Mouse (Mus musculus) cerebellum, adult 9-11 months (tissue): Measurements from ENCODE around the gene Slc25a45.
"Not testable (repeated sequence)": the region's sequence is repeated elsewhere in the genome, so short reads cannot be mapped to it uniquely, and the experiment has no call there.

Experiments used
- DNase-seq: peaks from one replicate; pipeline ENCODE4 v3.0.0; 2022

Gene Slc25a45

GRCm38 (mm10) chr19:5862335-5863085 lies 15.1 kb upstream of the Slc25a45 start:
- DNase-seq: no peak

GRCm38 (mm10) chr19:5863776-5864175 lies 13.8 kb upstream of the Slc25a45 start:
- DNase-seq: no peak

- DNase-seq: no peak
These were observed 12.8 kb upstream of the Slc25a45 start for GRCm38 (mm10) chr19:5864710-5865398.

GRCm38 (mm10) chr19:5868096-5868495 lies 9.5 kb upstream of the Slc25a45 start:
- DNase-seq: no peak

- no peak for DNase-seq
These were observed 6.3 kb upstream of the Slc25a45 start for GRCm38 (mm10) chr19:5871273-5871672.

GRCm38 (mm10) chr19:5871683-5872082 lies 5.9 kb upstream of the Slc25a45 start:
- no peak for DNase-seq

- no peak for DNase-seq
These were observed 5.1 kb upstream of the Slc25a45 start for GRCm38 (mm10) chr19:5872528-5872927.

GRCm38 (mm10) chr19:5872931-5873556 lies 4.6 kb upstream of the Slc25a45 start:
- DNase-seq: no peak

- DNase-seq: no peak
These were observed 3.1 kb upstream of the Slc25a45 start for GRCm38 (mm10) chr19:5874391-5874968.

GRCm38 (mm10) chr19:5874969-5875480 lies 2.6 kb upstream of the Slc25a45 start, which contains the start of gene Frmd8:
TSS of gene Frmd8 (minus strand) at chr19:5875274.
- DNase-seq: peak; percentile 94

- DNase-seq: no peak
These were observed 734 bp downstream of the Slc25a45 start for GRCm38 (mm10) chr19:5878362-5878722.

- DNase-seq: no peak
These were observed 1.3 kb downstream of the Slc25a45 start for GRCm38 (mm10) chr19:5878916-5879315.

GRCm38 (mm10) chr19:5879735-5880134 lies 2.1 kb downstream of the Slc25a45 start:
- DNase-seq: no peak

GRCm38 (mm10) chr19:5881155-5881554 lies 3.5 kb downstream of the Slc25a45 start:
- no peak for DNase-seq

GRCm38 (mm10) chr19:5882079-5882478 lies 4.5 kb downstream of the Slc25a45 start:
- not testable (repeated sequence) for DNase-seq

GRCm38 (mm10) chr19:5883935-5884334 lies 6.3 kb downstream of the Slc25a45 start:
- DNase-seq: no peak

- DNase-seq: no peak
These were observed 8.2 kb downstream of the Slc25a45 start for GRCm38 (mm10) chr19:5885838-5886237.

GRCm38 (mm10) chr19:5887234-5887815 lies 9.7 kb downstream of the Slc25a45 start:
- no peak for DNase-seq

- no peak for DNase-seq
These were observed 11.6 kb downstream of the Slc25a45 start for GRCm38 (mm10) chr19:5889211-5889610.

- no peak for DNase-seq
These were observed 14.1 kb downstream of the Slc25a45 start for GRCm38 (mm10) chr19:5891521-5892258.

GRCm38 (mm10) chr19:5892262-5892661 lies 14.7 kb downstream of the Slc25a45 start:
- no peak for DNase-seq

GRCm38 (mm10) chr19:5892735-5893134 lies 15.1 kb downstream of the Slc25a45 start:
- no peak for DNase-seq
